Mouse (Mus musculus): Measurements from ENCODE around the gene Ctcf. TPM values are rescaled to one million over a fixed set of nuclear protein-coding genes. Genes with fewer than 3 reads are reported as not detected.
A peak's percentile ranks its signal among the peaks of the same experiment; 100 is the strongest.

The Ctcf gene
- polyA plus RNA-seq, 1 experiment from 2014 or later, result 120 TPM

DNA sequence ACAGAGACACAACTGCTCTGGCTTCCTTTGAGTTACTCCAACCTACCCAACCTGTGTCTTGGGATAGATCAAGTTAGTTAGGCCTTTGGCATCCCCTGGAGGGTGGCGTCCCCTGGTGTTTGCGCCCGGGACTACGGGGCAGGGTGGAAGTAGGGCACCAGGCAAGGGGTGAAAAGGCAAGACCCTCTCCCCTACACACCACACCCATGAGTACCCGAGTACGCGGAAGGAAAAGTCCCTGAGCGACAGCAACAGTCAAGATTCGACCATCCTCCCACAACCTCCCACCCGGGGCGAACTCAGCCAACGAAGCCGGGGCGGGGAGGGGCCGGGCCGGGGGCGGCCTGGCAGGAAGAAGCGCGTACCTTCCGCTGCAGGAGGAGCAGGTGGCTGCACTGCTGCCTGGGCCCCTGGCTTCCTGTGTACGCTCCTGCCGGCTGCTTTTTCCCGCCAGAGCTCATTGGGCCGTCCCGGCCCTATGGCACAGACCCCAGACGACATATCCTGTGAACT is 49.5 kb downstream of the Ctcf start, which contains the start of gene Carmil2:
Gene Carmil2, plus strand, starts transcription at position 479 of the 513 bp plus-strand sequence.
- H3K27me3 ChIP-seq (replicated peaks), result no peaks in the 10 kb centered on the region; the same call in 1 of the 2 replicates
- no peak within 1 kb of the TSS for H3K4me3 ChIP-seq
- H3K9me3 ChIP-seq, result no peaks in the 10 kb centered on the region
- no peak within 1 kb of the TSS for H3K4me2 ChIP-seq (replicated peaks)
- peaks cover 36% of the 10 kb centered on the region for H3K36me3 ChIP-seq
- H3K4me1 ChIP-seq, result no peaks in the 10 kb centered on the region
- ATAC-seq (ENCODE audit: low FRiP score, low read depth), result no peak
- H3K27ac ChIP-seq, result no peak within 1 kb of the TSS
- 13% methylated on average over 26 of the region's 26 CpGs for WGBS
- no peak within 1 kb of the TSS; the same call in 1 of the 2 replicates for H3K9ac ChIP-seq

GRCm38 (mm10) chr8:105686551-105686950 is 50.2 kb downstream of the Ctcf start:
- Histone ChIP-seq H3K9ac (no peak overlapping the region), H3K36me3 (peaks cover 29% of the 10 kb centered on the region), H3K9me3 (no peaks in the 10 kb centered on the region), H3K27ac (no peak overlapping the region), H3K4me2 (replicated peaks) (no peak overlapping the region), H3K4me1 (no peaks in the 10 kb centered on the region), H3K4me3 (no peak overlapping the region), H3K27me3 (replicated peaks) (no peaks in the 10 kb centered on the region; the same call in 1 of the 2 replicates)
- 74% methylated on average over 6 of the region's 6 CpGs for WGBS
- no peak for ATAC-seq (ENCODE audit: low FRiP score, low read depth)

DNA sequence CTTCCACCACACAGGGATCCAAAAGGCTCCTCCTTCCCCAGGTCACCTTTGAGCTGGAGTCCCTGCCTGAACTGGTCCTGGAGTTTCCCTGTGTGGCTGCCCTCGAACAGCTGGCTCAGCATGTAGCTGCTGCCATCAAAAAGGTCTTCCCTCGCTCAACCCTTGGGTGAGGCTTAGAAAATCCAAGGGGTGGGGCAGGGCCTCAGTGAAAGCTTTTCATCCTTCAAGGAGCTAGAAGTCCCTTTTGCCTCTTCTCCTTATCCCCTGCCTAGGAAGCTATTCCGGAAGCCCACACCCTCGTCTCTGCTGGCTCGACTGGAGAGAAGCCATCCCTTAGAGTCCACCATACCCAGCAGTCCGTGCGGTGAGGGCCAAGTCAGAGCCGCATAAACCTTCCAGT is 51.1 kb downstream of the Ctcf start:
- WGBS, result 72% methylated on average over 8 of the region's 8 CpGs
- Histone ChIP-seq H3K4me3 (no peak overlapping the region), H3K36me3 (peaks cover 21% of the 10 kb centered on the region)

GRCm38 (mm10) chr8:105688242-105688752 is 51.9 kb downstream of the Ctcf start:
- no peaks in the 10 kb centered on the region; the same call in 1 of the 2 replicates for H3K27me3 ChIP-seq (replicated peaks)
- H3K36me3 ChIP-seq, result peaks cover 18% of the 10 kb centered on the region
- no peak overlapping the region for H3K4me3 ChIP-seq
- ATAC-seq (ENCODE audit: low FRiP score, low read depth), result no peak
- no peak overlapping the region for H3K27ac ChIP-seq
- H3K4me2 ChIP-seq (replicated peaks), result no peak overlapping the region
- 75% methylated on average over 14 of the region's 14 CpGs for WGBS
- no peaks in the 10 kb centered on the region for H3K4me1 ChIP-seq
- no peak overlapping the region for H3K9ac ChIP-seq
- H3K9me3 ChIP-seq, result no peaks in the 10 kb centered on the region; the same call in 1 of the 2 replicates

More for the DNA sequence above, 51.1 kb downstream of the Ctcf start:
- H3K9ac ChIP-seq, result no peak overlapping the region
- H3K27me3 ChIP-seq (replicated peaks), result no peaks in the 10 kb centered on the region; the same call in 1 of the 2 replicates
- no peak for ATAC-seq (ENCODE audit: low FRiP score, low read depth)
- H3K4me1 ChIP-seq, result no peaks in the 10 kb centered on the region
- no peaks in the 10 kb centered on the region; the same call in 1 of the 2 replicates for H3K9me3 ChIP-seq
- H3K4me2 ChIP-seq (replicated peaks), result no peak overlapping the region
- H3K27ac ChIP-seq, result no peak overlapping the region

- Histone ChIP-seq H3K4me3 (no peak overlapping the region), H3K27me3 (replicated peaks) (no peaks in the 10 kb centered on the region; the same call in 1 of the 2 replicates), H3K9me3 (no peaks in the 10 kb centered on the region; the same call in 1 of the 2 replicates), H3K4me2 (replicated peaks) (no peak overlapping the region), H3K27ac (no peak overlapping the region), H3K4me1 (peaks cover 9% of the 10 kb centered on the region), H3K36me3 (peaks cover 6% of the 10 kb centered on the region; the same call in 1 of the 2 replicates), H3K9ac (no peak overlapping the region)
- ATAC-seq (ENCODE audit: low FRiP score, low read depth), result no peak
- WGBS, result 64% methylated on average over 35 of the region's 35 CpGs
Observed at GRCm38 (mm10) chr8:105689256-105689982, 53.1 kb downstream of the Ctcf start.

DNA sequence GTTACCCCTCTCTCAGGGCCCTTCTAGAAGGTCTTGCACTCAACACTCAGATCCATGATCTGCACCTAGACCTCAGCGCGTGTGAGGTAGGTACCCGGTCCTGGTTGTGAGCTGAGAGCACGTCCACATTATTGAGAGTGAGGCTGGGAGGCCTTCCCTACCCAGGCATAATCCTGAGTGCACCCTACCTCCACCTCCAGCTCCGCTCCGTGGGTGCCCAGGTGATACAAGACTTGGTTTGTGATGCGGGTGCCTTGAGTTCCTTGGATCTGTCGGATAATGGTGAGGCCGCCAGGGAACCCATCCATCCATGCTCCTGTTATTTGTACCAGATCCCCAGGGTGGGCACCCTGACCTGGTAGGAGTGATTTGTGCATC is 53.6 kb downstream of the Ctcf start:
- no peaks in the 10 kb centered on the region; the same call in 1 of the 2 replicates for H3K27me3 ChIP-seq (replicated peaks)
- no peak for ATAC-seq (ENCODE audit: low FRiP score, low read depth)
- no peak overlapping the region for H3K4me2 ChIP-seq (replicated peaks)
- H3K4me1 ChIP-seq, result peaks cover 15% of the 10 kb centered on the region
- H3K9ac ChIP-seq, result no peak overlapping the region
- H3K9me3 ChIP-seq, result no peaks in the 10 kb centered on the region; the same call in 1 of the 2 replicates
- peaks cover 6% of the 10 kb centered on the region; the same call in 1 of the 2 replicates for H3K36me3 ChIP-seq
- H3K4me3 ChIP-seq, result no peak overlapping the region
- no peak overlapping the region for H3K27ac ChIP-seq
- WGBS, result 90% methylated on average over 9 of the region's 9 CpGs

- ATAC-seq (ENCODE audit: low FRiP score, low read depth), result no peak
- H3K4me2 ChIP-seq (replicated peaks), result no peak overlapping the region
- no peak overlapping the region for H3K27ac ChIP-seq
- no peak overlapping the region for H3K9ac ChIP-seq
- no peak overlapping the region for H3K4me3 ChIP-seq
- peaks cover 16% of the 10 kb centered on the region for H3K4me1 ChIP-seq
- no peaks in the 10 kb centered on the region; the same call in 1 of the 2 replicates for H3K27me3 ChIP-seq (replicated peaks)
- peaks cover 10% of the 10 kb centered on the region; the same call in 1 of the 2 replicates for H3K36me3 ChIP-seq
- 88% methylated on average over 14 of the region's 14 CpGs for WGBS
- H3K9me3 ChIP-seq, result no peaks in the 10 kb centered on the region; the same call in 1 of the 2 replicates
Observed at GRCm38 (mm10) chr8:105690978-105691377, 54.6 kb downstream of the Ctcf start.

- Histone ChIP-seq H3K9ac (no peak overlapping the region), H3K4me2 (replicated peaks) (no peak overlapping the region), H3K27ac (no peak overlapping the region), H3K27me3 (replicated peaks) (no peaks in the 10 kb centered on the region; the same call in 1 of the 2 replicates), H3K9me3 (no peaks in the 10 kb centered on the region; the same call in 1 of the 2 replicates), H3K36me3 (peaks cover 26% of the 10 kb centered on the region), H3K4me1 (peaks cover 16% of the 10 kb centered on the region), H3K4me3 (no peak overlapping the region)
- ATAC-seq (ENCODE audit: low FRiP score, low read depth), result no peak
- WGBS, result 95% methylated on average over 11 of the region's 11 CpGs
Observed at GRCm38 (mm10) chr8:105692449-105693182, 56.2 kb downstream of the Ctcf start.

DNA sequence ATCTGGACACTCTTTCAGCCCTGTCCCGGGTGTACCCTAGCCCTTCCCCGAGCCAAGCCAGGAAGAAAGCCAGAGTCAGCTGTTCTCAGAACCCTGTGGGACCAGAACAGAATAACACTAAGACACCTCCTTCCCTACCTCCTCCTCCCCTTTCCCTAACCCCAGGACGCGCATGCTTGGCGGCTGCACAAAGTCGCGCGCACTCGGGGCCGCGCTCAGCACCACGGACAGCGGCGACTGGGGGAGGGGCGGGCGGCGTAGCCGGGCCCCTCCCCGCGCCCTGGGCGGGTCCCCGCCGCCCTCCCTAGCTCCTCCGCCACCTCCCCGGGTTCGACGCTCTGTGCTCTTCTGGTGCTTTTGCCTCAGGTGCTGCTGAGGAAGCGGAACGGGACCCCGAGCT is 57.3 kb downstream of the Ctcf start:
- Histone ChIP-seq H3K4me2 (replicated peaks) (peak overlapping the region; percentile 82), H3K27me3 (replicated peaks) (no peaks in the 10 kb centered on the region; the same call in 1 of the 2 replicates), H3K9me3 (no peaks in the 10 kb centered on the region; the same call in 1 of the 2 replicates), H3K4me3 (peak overlapping the region; percentile 54), H3K4me1 (peaks cover 16% of the 10 kb centered on the region), H3K36me3 (peaks cover 36% of the 10 kb centered on the region), H3K9ac (peak overlapping the region; percentile 70), H3K27ac (peak overlapping the region; percentile 72)
- peak; percentile 46 for ATAC-seq (ENCODE audit: low FRiP score, low read depth)
- WGBS, result 4% methylated on average over 30 of the region's 30 CpGs

GRCm38 (mm10) chr8:105694051-105694799 is 57.9 kb downstream of the Ctcf start:
- ATAC-seq (ENCODE audit: low FRiP score, low read depth), result peak; percentile 64
- H3K4me1 ChIP-seq, result peaks cover 16% of the 10 kb centered on the region
- H3K9ac ChIP-seq, result peak overlapping the region; percentile 70
- peak overlapping the region; percentile 72 for H3K27ac ChIP-seq
- peak overlapping the region; percentile 54 for H3K4me3 ChIP-seq
- 7% methylated on average over 40 of the region's 40 CpGs for whole genome bisulfite sequencing
- H3K9me3 ChIP-seq, result no peaks in the 10 kb centered on the region; the same call in 1 of the 2 replicates
- H3K4me2 ChIP-seq (replicated peaks), result peak overlapping the region; percentile 82
- peaks cover 39% of the 10 kb centered on the region for H3K36me3 ChIP-seq
- no peaks in the 10 kb centered on the region; the same call in 1 of the 2 replicates for H3K27me3 ChIP-seq (replicated peaks)

DNA sequence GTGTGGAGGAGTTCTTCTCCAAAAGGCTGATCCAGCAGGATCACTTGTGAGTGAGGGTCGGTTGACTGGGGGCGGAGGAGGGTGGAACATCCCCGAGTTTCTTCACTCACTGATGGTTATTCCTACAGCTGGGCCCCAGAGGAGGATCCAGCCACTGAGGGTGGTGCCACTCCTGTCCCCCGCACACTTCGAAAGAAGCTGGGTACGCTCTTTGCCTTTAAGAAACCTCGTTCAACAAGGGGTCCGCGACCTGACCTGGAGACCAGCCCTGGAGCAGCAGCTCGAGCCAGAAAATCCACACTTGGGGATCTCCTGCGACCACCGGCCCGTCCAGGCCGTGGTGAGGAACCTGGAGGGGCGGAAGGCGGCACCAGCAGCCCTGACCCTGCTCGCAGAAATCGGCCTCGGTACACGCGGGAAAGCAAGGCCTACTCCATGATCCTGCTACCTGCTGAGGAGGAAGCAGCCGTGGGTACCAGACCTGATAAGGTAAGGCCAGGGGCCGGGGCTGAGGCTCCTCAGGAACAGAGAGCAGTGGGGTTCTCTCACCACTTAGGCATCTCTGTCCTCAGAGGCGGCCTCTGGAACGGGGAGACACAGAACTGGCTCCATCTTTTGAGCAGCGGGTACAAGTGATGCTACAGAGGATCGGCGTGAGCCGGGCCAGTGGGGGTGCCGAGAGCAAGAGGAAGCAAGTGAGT is 58.9 kb downstream of the Ctcf start:
- H3K9me3 ChIP-seq, result no peaks in the 10 kb centered on the region; the same call in 1 of the 2 replicates
- H3K4me2 ChIP-seq (replicated peaks), result peak overlapping the region; percentile 82
- 83% methylated on average over 30 of the region's 30 CpGs for WGBS
- peak overlapping the region; percentile 54 for H3K4me3 ChIP-seq
- H3K27ac ChIP-seq, result no peak overlapping the region
- H3K4me1 ChIP-seq, result peaks cover 24% of the 10 kb centered on the region
- H3K27me3 ChIP-seq (replicated peaks), result no peaks in the 10 kb centered on the region; the same call in 1 of the 2 replicates
- ATAC-seq (ENCODE audit: low FRiP score, low read depth), result no peak
- peaks cover 39% of the 10 kb centered on the region for H3K36me3 ChIP-seq
- peak overlapping the region; percentile 70; the same call in 1 of the 2 replicates for H3K9ac ChIP-seq
